Mouse (Mus musculus): ENCODE measurements at regions not wholly inside any gene's neighbourhood (a gene's known extent, or its start where the extent isn't known, plus 50 kb on each side); places are given as distances from the start of the nearest gene placed in this dataset.

DNA sequence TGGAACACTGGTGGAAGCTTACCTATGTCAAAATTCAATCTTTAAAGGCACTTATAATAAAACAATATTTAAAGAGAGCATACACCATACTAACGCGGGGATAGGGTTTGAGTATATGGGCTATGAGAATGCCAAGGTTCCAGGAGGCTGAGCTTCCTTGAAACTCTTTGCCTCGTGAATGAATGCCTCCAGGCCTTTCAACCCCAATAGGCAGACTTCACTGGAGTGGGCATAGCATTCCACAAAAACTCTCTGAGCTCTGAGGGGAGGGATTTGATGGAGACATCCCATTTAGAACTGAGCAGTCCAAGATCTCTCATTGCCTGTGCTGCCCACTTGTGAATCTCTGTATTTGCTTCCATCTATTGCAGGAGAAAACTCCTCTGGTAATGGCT, 68.4 kb upstream of the Pax1 start:
- no peaks in the 10 kb centered on the region for H3K36me3 ChIP-seq (replicated peaks in 1 of 2; ENCODE audit: control insufficient read depth in 1 of 2, insufficient read depth in 1 of 2, low read length in 1 of 2)
- no peaks in the 10 kb centered on the region for H3K4me1 ChIP-seq (ENCODE audit: control insufficient read depth in 1 of 2, insufficient read depth in 2 of 2)
- H3K79me2 ChIP-seq (replicated peaks; ENCODE audit: control insufficient read depth, extremely low read depth, insufficient read depth, poor library complexity, severe bottlenecking): no peaks in the 10 kb centered on the region
- H3K27ac ChIP-seq (ENCODE audit: insufficient read depth, low read depth): no peak overlapping the region
- dilution Hi-C loops (cut with MboI; ENCODE audit: extremely low pct_ligation_motif_present, extremely low pct_unique_long_range_greater_than_20kb, low sequenced_read_pairs): no loop called here
- no peak overlapping the region for H3K9ac ChIP-seq (ENCODE audit: insufficient read depth, low read depth)
- no peak overlapping the region for H3K4me3 ChIP-seq (replicated peaks in 1 of 3; ENCODE audit: low read depth in 2 of 3, low read length in 2 of 3, poor library complexity in 1 of 3)
- no peak for DNase-seq (ENCODE audit: extremely low read depth)
- H3K27me3 ChIP-seq (replicated peaks): peaks cover under 1% of the 10 kb centered on the region
- no peak for TF ChIP-seq ZKSCAN1 (IDR thresholded peaks at IDR 0.05; ENCODE audit: borderline replicate concordance, low read depth, low read length)
- no peak for TF ChIP-seq JUND (conservative IDR thresholded peaks at IDR 0.05; ENCODE audit: low read depth, low read length)
- TF ChIP-seq ELF1 (IDR thresholded peaks at IDR 0.05; ENCODE audit: low read depth, low read length): no peak
- TF ChIP-seq SMC3 (IDR thresholded peaks at IDR 0.05; ENCODE audit: low read depth, low read length): no peak
- no peak for TF ChIP-seq MAZ (IDR thresholded peaks at IDR 0.05; ENCODE audit: low read depth, low read length)
- in situ Hi-C loops (cut with MboI; ENCODE audit: low pct_ligation_motif_present, low pct_unique_long_range_greater_than_20kb, low sequenced_read_pairs): no loop called here
- no peaks in the 10 kb centered on the region for H3K9me3 ChIP-seq (replicated peaks; ENCODE audit: low read length)
- no peak overlapping the region for H3K4me2 ChIP-seq (ENCODE audit: insufficient read depth, low read depth, poor library complexity, severe bottlenecking)

DNA sequence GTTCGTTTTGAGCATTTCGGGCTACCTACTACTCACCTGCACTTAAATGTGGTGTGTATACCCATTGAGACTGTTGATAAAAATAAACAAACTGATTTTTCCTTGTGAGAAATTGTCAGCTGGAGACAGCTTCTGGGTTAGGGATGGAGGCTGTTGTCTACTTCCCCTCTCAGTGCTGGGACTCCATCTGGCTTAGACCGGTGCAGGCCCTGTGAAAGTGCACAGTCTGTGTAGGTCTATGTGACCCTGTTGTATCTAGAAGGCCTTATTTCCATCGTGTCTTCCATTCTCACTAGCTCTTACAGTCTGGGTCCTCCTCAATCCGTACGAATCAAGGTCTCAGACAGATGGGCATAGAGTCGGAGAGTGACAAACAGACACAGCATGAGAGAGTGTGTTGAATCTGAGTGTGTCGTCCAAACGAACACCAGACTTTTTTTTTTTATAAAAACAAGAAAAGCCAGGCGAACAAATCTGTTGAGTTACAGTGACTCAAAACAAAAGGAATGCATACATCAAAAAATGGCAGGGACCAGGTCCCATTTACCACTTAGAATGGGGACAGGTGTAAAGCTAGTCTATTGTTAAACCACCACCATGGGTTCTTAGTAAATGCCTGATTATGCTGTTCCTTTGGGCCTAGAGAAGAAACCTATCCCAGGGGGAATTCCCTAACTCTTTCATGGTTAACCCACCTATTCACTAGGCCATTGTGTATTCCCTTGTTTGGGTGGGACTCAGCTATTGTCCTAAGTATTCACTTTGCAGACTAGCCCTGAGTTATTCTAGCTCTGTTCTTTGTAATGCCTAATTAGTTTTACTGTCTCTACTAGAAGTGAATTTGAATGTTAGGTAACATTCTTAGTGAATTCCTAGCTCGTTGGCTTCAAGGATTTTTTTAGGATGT, 69.1 kb upstream of the Pax1 start:
- Histone ChIP-seq H3K79me2 (replicated peaks; ENCODE audit: control insufficient read depth, extremely low read depth, insufficient read depth, poor library complexity, severe bottlenecking) (no peaks in the 10 kb centered on the region), H3K27me3 (replicated peaks) (peaks cover 4% of the 10 kb centered on the region), H3K9me3 (replicated peaks; ENCODE audit: low read length) (no peaks in the 10 kb centered on the region), H3K9ac (ENCODE audit: insufficient read depth, low read depth) (no peak overlapping the region), H3K27ac (ENCODE audit: insufficient read depth, low read depth) (no peak overlapping the region), H3K4me1 (ENCODE audit: control insufficient read depth in 1 of 2, insufficient read depth in 2 of 2) (no peaks in the 10 kb centered on the region), H3K4me2 (ENCODE audit: insufficient read depth, low read depth, poor library complexity, severe bottlenecking) (no peak overlapping the region), H3K36me3 (replicated peaks in 1 of 2; ENCODE audit: control insufficient read depth in 1 of 2, insufficient read depth in 1 of 2, low read length in 1 of 2) (no peaks in the 10 kb centered on the region), H3K4me3 (replicated peaks in 1 of 3; ENCODE audit: low read depth in 2 of 3, low read length in 2 of 3, poor library complexity in 1 of 3) (no peak overlapping the region)
- dilution Hi-C loops (cut with MboI; ENCODE audit: extremely low pct_ligation_motif_present, extremely low pct_unique_long_range_greater_than_20kb, low sequenced_read_pairs) (no loop called here), in situ Hi-C loops (cut with MboI; ENCODE audit: low pct_ligation_motif_present, low pct_unique_long_range_greater_than_20kb, low sequenced_read_pairs) (no loop called here)
- DNase-seq (ENCODE audit: extremely low read depth): no peak
- TF ChIP-seq MAX (IDR thresholded peaks at IDR 0.05; ENCODE audit: low read length): no peak
- no peak for TF ChIP-seq BHLHE40 (IDR thresholded peaks at IDR 0.05; ENCODE audit: low read depth, low read length)
- TF ChIP-seq ELF1 (IDR thresholded peaks at IDR 0.05; ENCODE audit: low read depth, low read length): no peak
- no peak for TF ChIP-seq USF2 (conservative IDR thresholded peaks at IDR 0.05; ENCODE audit: low read depth, low read length)
- TF ChIP-seq NELFE (IDR thresholded peaks at IDR 0.05; ENCODE audit: low read depth, low read length): no peak
- no peak for TF ChIP-seq MAZ (IDR thresholded peaks at IDR 0.05; ENCODE audit: low read depth, low read length)
- no peak for TF ChIP-seq MXI1 (IDR thresholded peaks at IDR 0.05; ENCODE audit: low read depth, low read length)

- H3K4me1 ChIP-seq (ENCODE audit: control insufficient read depth in 1 of 2, insufficient read depth in 2 of 2): no peaks in the 10 kb centered on the region
- H3K4me2 ChIP-seq (ENCODE audit: insufficient read depth, low read depth, poor library complexity, severe bottlenecking): no peak overlapping the region
- no peak overlapping the region for H3K4me3 ChIP-seq (replicated peaks in 1 of 3; ENCODE audit: low read depth in 2 of 3, low read length in 2 of 3, poor library complexity in 1 of 3)
- H3K9ac ChIP-seq (ENCODE audit: insufficient read depth, low read depth): no peak overlapping the region
- no peak overlapping the region for H3K27ac ChIP-seq (ENCODE audit: insufficient read depth, low read depth)
- in situ Hi-C loops (cut with MboI; ENCODE audit: low pct_ligation_motif_present, low pct_unique_long_range_greater_than_20kb, low sequenced_read_pairs) (no loop called here), dilution Hi-C loops (cut with MboI; ENCODE audit: extremely low pct_ligation_motif_present, extremely low pct_unique_long_range_greater_than_20kb, low sequenced_read_pairs) (no loop called here)
- no peaks in the 10 kb centered on the region for H3K36me3 ChIP-seq (replicated peaks in 1 of 2; ENCODE audit: control insufficient read depth in 1 of 2, insufficient read depth in 1 of 2, low read length in 1 of 2)
- no peaks in the 10 kb centered on the region for H3K79me2 ChIP-seq (replicated peaks; ENCODE audit: control insufficient read depth, extremely low read depth, insufficient read depth, poor library complexity, severe bottlenecking)
- no peak for DNase-seq (ENCODE audit: extremely low read depth)
- peaks cover 8% of the 10 kb centered on the region for H3K27me3 ChIP-seq (replicated peaks)
- H3K9me3 ChIP-seq (replicated peaks; ENCODE audit: low read length): no peaks in the 10 kb centered on the region
- no peak for TF ChIP-seq BHLHE40 (IDR thresholded peaks at IDR 0.05; ENCODE audit: low read depth, low read length)
- no peak for TF ChIP-seq CTCF (conservative IDR thresholded peaks at IDR 0.05 in 1 of 2, IDR thresholded peaks at IDR 0.05 in 1 of 2; ENCODE audit: low read depth in 2 of 2, low read length in 2 of 2)
- TF ChIP-seq MYC (IDR thresholded peaks at IDR 0.05; ENCODE audit: low read depth, low read length): no peak
- no peak for TF ChIP-seq CHD2 (IDR thresholded peaks at IDR 0.05; ENCODE audit: low read length)
- TF ChIP-seq TCF12 (IDR thresholded peaks at IDR 0.05; ENCODE audit: low read depth, low read length): no peak
- TF ChIP-seq SMC3 (IDR thresholded peaks at IDR 0.05; ENCODE audit: low read depth, low read length): no peak
- no peak for TF ChIP-seq USF2 (conservative IDR thresholded peaks at IDR 0.05; ENCODE audit: low read depth, low read length)
- no peak for TF ChIP-seq MXI1 (IDR thresholded peaks at IDR 0.05; ENCODE audit: low read depth, low read length)
- no peak for TF ChIP-seq MEF2A (IDR thresholded peaks at IDR 0.05; ENCODE audit: borderline replicate concordance, low read depth, low read length)
- no peak for TF ChIP-seq UBTF (IDR thresholded peaks at IDR 0.05; ENCODE audit: low read depth, low read length)
- no peak for TF ChIP-seq POLR2A (IDR thresholded peaks at IDR 0.05; ENCODE audit: low read depth, low read length)
- no peak for TF ChIP-seq POLR2AphosphoS2 (IDR thresholded peaks at IDR 0.05; ENCODE audit: low read depth, low read length)
- no peak for TF ChIP-seq NRF1 (IDR thresholded peaks at IDR 0.05; ENCODE audit: low read depth, low read length)
- no peak for TF ChIP-seq ZMIZ1 (IDR thresholded peaks at IDR 0.05; ENCODE audit: low read depth, low read length)
Measured at GRCm38 (mm10) chr2:147283390-147283789, 78.3 kb upstream of the Pax1 start.

Measured in CH12.LX (cell line).